Mouse (Mus musculus) liver, adult 2 months (tissue): ENCODE data around the gene Tc2n. TPM values are rescaled to one million over a fixed set of nuclear protein-coding genes. Genes with fewer than 3 reads are reported as not detected.

Experiments
- DNase-seq: peaks from one replicate; pipeline ENCODE4 v3.0.0-alpha.2; 2011; ENCODE audit warnings: low read depth, low spot score; ENCODE audit errors: extremely low read depth
- H3K27ac ChIP-seq: fragments of 200-500 bp; replicated peaks from 2 replicates; pipeline ENCODE4 v1.5.1; 2012; ENCODE audit warnings: low read depth, mild to moderate bottlenecking, control low read depth, inconsistent platforms, low read length; ENCODE audit not compliant: insufficient read depth
- H3K27me3 ChIP-seq: fragments of 200-500 bp; 2 replicates; pipeline ENCODE4 v1.6.1; 2012; ENCODE audit warnings: mild to moderate bottlenecking, moderate library complexity, low read length, inconsistent platforms; ENCODE audit not compliant: control insufficient read depth, insufficient read depth
- H3K36me3 ChIP-seq: fragments of 200-500 bp; 2 replicates; pipeline ENCODE4 v1.6.1; 2012; ENCODE audit warnings: low read length, inconsistent platforms; ENCODE audit not compliant: control insufficient read depth, insufficient read depth
- H3K4me1 ChIP-seq: fragments of 200-500 bp; 2 replicates; pipeline ENCODE4 v1.6.1; 2011; ENCODE audit warnings: low read length; ENCODE audit not compliant: control insufficient read depth, insufficient read depth
- H3K4me3 ChIP-seq: fragments of 200-500 bp; 2 replicates; pipeline ENCODE4 v1.5.1; 2011; ENCODE audit warnings: low read depth, mild to moderate bottlenecking, control low read depth, low read length, moderate library complexity; ENCODE audit not compliant: insufficient read depth
- H3K79me2 ChIP-seq: fragments of 200-500 bp; 2 replicates; pipeline ENCODE4 v1.6.1; 2012; ENCODE audit warnings: inconsistent platforms, mild to moderate bottlenecking, low read length, moderate library complexity; ENCODE audit not compliant: control insufficient read depth, insufficient read depth
- H3K9ac ChIP-seq: fragments of 200-500 bp; 2 replicates; pipeline ENCODE4 v1.6.1; 2012; ENCODE audit warnings: low read depth, mild to moderate bottlenecking, control low read depth, inconsistent platforms, low read length
- CTCF ChIP-seq: fragments of 200-500 bp; IDR thresholded peaks from 2 replicates; pipeline ENCODE4 v1.5.1; 2011; ENCODE audit warnings: low read depth, low read length, control low read depth
- POLR2A ChIP-seq: fragments of 200-500 bp; IDR thresholded peaks from 2 replicates; pipeline ENCODE4 v1.6.1; 2011; ENCODE audit warnings: low read length, control low read depth; ENCODE audit not compliant: insufficient read depth; ENCODE audit errors: extremely low read depth
- WGBS: fragments of 180-500 bp; shearing (Covaris S2); methylation state at CpG from one replicate; pipeline ENCODE4 v1.1.7; 2018; 5-methylcytosine and 5-hydroxymethylcytosine counted together
- polyA plus RNA-seq: library from polyadenylated mRNA; depleted of rRNA; stranded (reverse); fragments of >200 nt; gene quantifications from 2 replicates; pipeline ENCODE4 v1.2.3, GENCODE M21; 2012; rRNA removed
- total RNA-seq: library from RNA; depleted of rRNA; stranded (reverse); fragments of >200 nt; gene quantifications from 2 replicates; pipeline ENCODE4 v1.2.3, GENCODE M21; 2014; rRNA removed

Tc2n gene
- total RNA-seq (1.7 and 1.8 TPM in 2 replicates), polyA plus RNA-seq (0.09 and 0.22 TPM in 2 replicates)

- Histone ChIP-seq H3K36me3 (no peaks in the 10 kb centered on the region), H3K4me3 (peak within 1 kb of the TSS; percentile 92), H3K27ac (peak within 1 kb of the TSS; percentile 60), H3K27me3 (no peaks in the 10 kb centered on the region), H3K4me1 (no peaks in the 10 kb centered on the region), H3K9ac (peak within 1 kb of the TSS; percentile 85), H3K79me2 (no peaks in the 10 kb centered on the region)
- under 1% methylated on average over 74 of the region's 75 CpGs for WGBS
- DNase-seq = peak; percentile 77
- TF ChIP-seq CTCF (no peak), POLR2A (peak; percentile 81; the same call in 1 of the 2 replicates)
These were observed at the start of gene Tc2n for GRCm38 (mm10) chr12:101718054-101718754. Gene Tc2n (minus strand): TSS chr12:101718523.

DNA sequence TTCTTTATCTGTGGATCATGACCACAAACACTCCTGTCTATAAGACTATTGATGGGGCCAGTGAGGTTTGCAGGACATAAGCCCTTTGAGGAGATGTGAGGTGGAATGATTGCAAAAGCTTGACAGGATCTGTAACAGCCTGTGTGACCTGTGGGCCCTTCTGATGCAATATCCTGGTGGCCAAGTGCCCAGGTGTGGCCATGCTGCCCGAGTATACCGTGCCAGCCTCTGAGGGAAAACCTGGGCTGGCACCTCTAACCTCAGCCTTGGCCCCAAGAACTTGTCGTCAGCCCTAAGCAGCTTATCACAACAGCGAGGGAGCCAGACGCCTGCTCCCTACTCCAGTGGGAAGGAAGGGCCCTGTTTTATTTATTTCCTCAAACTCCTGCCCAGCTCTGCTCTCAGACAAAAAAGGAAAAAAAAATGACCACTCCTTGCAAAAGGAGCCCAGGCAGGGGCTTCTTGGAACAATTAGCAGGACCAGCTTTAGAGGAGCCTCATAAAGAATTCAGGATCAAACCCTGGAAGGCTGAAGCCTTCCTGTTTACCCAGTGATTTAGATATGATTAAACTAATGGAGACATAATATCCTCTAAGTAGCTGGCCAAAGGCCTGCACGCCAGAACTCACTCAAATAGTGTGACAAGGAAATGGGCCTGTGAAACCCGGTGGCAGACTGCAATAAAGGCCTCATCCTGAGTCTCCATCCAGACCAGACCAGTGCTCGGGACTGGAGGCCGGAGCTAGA, 49.2 kb upstream of the Tc2n start:
- TF ChIP-seq POLR2A (no peak), CTCF (no peak)
- Histone ChIP-seq H3K36me3 (no peaks in the 10 kb centered on the region), H3K79me2 (no peaks in the 10 kb centered on the region), H3K4me1 (peaks cover 11% of the 10 kb centered on the region), H3K27me3 (no peaks in the 10 kb centered on the region), H3K9ac (no peak overlapping the region), H3K4me3 (no peak overlapping the region), H3K27ac (peak overlapping the region; percentile 51)
- peak; percentile 98 for DNase-seq
- WGBS = 32% methylated on average over 9 of the region's 9 CpGs

DNA sequence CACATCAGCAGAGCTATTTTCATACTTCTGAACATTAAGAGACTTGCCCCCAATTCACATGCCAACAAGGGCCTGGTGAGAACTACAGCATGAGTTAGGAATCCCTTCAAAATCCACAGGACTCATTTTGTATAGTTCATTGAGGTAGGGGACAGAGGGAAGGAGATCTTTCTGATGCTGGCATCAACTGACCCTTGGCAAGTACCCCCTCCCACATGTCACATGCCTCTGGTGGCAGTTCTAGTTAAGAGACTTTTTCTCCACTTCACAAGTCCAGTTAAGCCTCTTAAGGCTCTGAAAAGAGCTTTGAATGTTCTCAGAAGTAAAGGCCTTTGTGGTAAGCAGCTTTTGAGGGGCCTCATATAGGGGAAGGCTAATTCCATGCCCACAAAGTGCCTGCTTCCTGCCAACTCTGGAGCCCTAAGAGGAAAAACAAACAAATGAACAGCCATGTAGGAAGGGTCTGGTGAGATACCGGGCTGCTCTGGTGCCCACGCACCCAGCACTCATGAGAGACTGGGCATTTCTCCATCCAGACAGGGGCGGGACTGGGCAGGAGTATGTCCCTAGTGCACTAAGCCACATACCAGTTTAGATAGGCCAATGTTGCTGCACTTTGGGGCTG, 48.0 kb upstream of the Tc2n start:
- Histone ChIP-seq H3K4me3 (no peak overlapping the region), H3K27ac (peak overlapping the region; percentile 51), H3K9ac (no peak overlapping the region), H3K4me1 (peaks cover 11% of the 10 kb centered on the region), H3K79me2 (no peaks in the 10 kb centered on the region), H3K27me3 (no peaks in the 10 kb centered on the region), H3K36me3 (no peaks in the 10 kb centered on the region)
- TF ChIP-seq CTCF = no peak
- TF ChIP-seq POLR2A = no peak
- 27% methylated on average over 3 of the region's 3 CpGs for WGBS
- DNase-seq = peak; percentile 54

GRCm38 (mm10) chr12:101764870-101765269, 46.5 kb upstream of the Tc2n start:
- Histone ChIP-seq H3K79me2 (no peaks in the 10 kb centered on the region), H3K4me1 (peaks cover 11% of the 10 kb centered on the region), H3K27me3 (no peaks in the 10 kb centered on the region), H3K36me3 (no peaks in the 10 kb centered on the region), H3K9ac (no peak overlapping the region), H3K4me3 (no peak overlapping the region), H3K27ac (no peak overlapping the region)
- TF ChIP-seq CTCF (no peak), POLR2A (no peak)
- no peak for DNase-seq
- 87% methylated on average over 5 of the region's 5 CpGs for WGBS

GRCm38 (mm10) chr12:101763065-101763464, 44.7 kb upstream of the Tc2n start:
- Histone ChIP-seq H3K27me3 (no peaks in the 10 kb centered on the region), H3K27ac (no peak overlapping the region), H3K9ac (no peak overlapping the region), H3K36me3 (no peaks in the 10 kb centered on the region), H3K4me3 (no peak overlapping the region), H3K79me2 (no peaks in the 10 kb centered on the region), H3K4me1 (peaks cover 11% of the 10 kb centered on the region)
- TF ChIP-seq CTCF (no peak), POLR2A (no peak)
- 61% methylated on average over 3 of the region's 3 CpGs for WGBS
- no peak for DNase-seq

DNA sequence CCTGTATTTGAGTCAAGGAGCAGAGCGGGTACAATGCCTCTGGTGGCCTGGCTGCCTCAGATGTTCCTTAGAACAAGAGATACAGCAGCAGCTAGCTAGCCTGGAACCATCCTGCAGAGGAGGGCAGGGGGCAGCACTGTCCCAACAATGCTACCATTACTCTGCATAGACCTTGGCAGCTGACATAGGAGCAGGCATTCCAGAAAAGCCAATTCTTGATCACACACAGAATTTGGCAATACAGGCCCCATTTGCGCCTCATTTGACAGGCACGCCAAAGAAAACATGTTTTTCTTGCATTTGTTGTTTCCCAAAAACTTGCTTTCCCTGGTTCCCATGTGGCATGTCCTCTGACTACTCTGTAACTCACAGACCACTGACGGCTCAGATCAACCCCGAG, 43.7 kb upstream of the Tc2n start:
- 81% methylated on average over 5 of the region's 5 CpGs for WGBS
- Histone ChIP-seq H3K4me1 (peaks cover 10% of the 10 kb centered on the region), H3K27ac (no peak overlapping the region), H3K79me2 (no peaks in the 10 kb centered on the region), H3K9ac (no peak overlapping the region), H3K4me3 (no peak overlapping the region), H3K36me3 (no peaks in the 10 kb centered on the region), H3K27me3 (no peaks in the 10 kb centered on the region)
- DNase-seq = peak; percentile 62
- TF ChIP-seq POLR2A (no peak), CTCF (peak; percentile 37)
